Mouse (Mus musculus): ENCODE data around the gene Cdh4.

DNA sequence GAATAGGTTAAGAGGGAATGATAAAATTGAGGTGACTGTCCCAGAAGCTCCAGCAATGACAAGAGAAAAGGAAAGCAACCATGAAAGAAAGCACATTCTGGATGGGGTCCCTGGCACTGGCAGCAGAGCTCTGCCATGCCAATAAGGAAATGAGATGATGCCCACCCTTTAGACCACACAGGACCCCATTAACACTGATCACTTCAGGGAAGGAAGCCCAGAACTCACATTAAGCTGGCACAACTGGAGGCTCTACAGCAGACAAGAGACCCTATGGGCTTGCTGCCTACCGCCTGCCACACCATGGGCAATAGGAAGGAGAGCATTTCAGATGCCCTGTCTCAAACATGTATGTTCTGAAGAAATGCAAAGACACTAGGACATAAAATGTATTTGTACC lies 499.5 kb downstream of the Cdh4 start:
- TF ChIP-seq ZC3H11A (IDR thresholded peaks at IDR 0.05; ENCODE audit: borderline replicate concordance, low read depth, low read length), result no peak
- TF ChIP-seq ZNF384 (IDR thresholded peaks at IDR 0.05; ENCODE audit: low read depth, low read length), result no peak
- no peak for TF ChIP-seq MAFK (IDR thresholded peaks at IDR 0.05; ENCODE audit: insufficient read depth, low read depth, low read length)
- no peak for TF ChIP-seq CHD2 (IDR thresholded peaks at IDR 0.05; ENCODE audit: low read depth, low read length)
- no peak for TF ChIP-seq HCFC1 (IDR thresholded peaks at IDR 0.05; ENCODE audit: borderline replicate concordance, insufficient read depth, low read length)
